ENCODE assay signal across 23 mouse cellular contexts in the genomic region with DNA sequence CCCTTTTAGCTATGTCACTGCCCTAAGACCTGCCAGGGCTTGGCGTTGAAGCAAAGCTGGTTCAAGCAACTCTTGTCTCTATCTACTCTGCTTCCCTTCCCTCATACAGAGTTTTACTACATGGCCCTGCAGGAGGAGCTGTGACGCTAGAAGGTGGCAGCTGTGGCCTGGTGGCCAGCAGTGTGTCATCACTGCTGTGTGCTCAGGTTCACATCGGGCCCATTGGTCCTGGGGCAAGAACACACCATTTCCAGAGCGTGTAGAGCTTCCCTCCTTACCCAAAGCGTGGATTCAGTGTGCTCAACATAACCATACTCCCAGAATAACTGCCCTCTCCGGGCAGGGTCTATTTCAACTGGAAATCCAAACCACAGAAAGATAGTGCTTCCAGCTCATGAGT.
DNase-seq lines count a peak whose midpoint lies in the region; ATAC-seq lines count a peak whose summit lies in the region.
"Had no signal": no experiment of that assay in that cellular context is flagged by ENCODE, and none has a peak within 500 bp of the region (broad histone marks: within the 10 kb centered on the region; RNA-seq: fewer than 3 reads in every experiment).

No protein-coding gene starts in this region.

- H3K4me3 ChIP-seq in embryonic facial prominence, embryonic 13.5 days: no peak overlapping the region
- no peak overlapping the region for H3K4me3 ChIP-seq in embryonic facial prominence, embryonic 10.5 days
- no peak overlapping the region for H3K4me3 ChIP-seq in heart, embryonic 10.5 days
- peak overlapping the region; percentile 74 for H3K4me3 ChIP-seq in megakaryocyte, embryonic 14.5 days (replicated peaks)
- H3K4me3 ChIP-seq: embryonic facial prominence, embryonic 12.5 days; embryonic facial prominence, embryonic 15.5 days; erythroblast, embryonic 14.5 days; forebrain, embryonic 10.5 days; forebrain, embryonic 12.5 days had no signal

- H3K4me1 ChIP-seq in embryonic facial prominence, embryonic 13.5 days: peaks cover 3% of the 10 kb centered on the region; the same call in 1 of the 2 replicates
- H3K4me1 ChIP-seq in embryonic facial prominence, embryonic 10.5 days: no peaks in the 10 kb centered on the region
- no peaks in the 10 kb centered on the region for H3K4me1 ChIP-seq in heart, embryonic 10.5 days
- peaks cover 22% of the 10 kb centered on the region for H3K4me1 ChIP-seq in megakaryocyte, embryonic 14.5 days
- H3K4me1 ChIP-seq: embryonic facial prominence, embryonic 12.5 days; embryonic facial prominence, embryonic 15.5 days; forebrain, embryonic 10.5 days; forebrain, embryonic 12.5 days had no signal

- no peak for ATAC-seq in embryonic facial prominence, embryonic 13.5 days (ENCODE audit: insufficient number of reproducible peaks, insufficient read depth, low FRiP score, low TSS enrichment, low read depth)
- no peak for ATAC-seq in megakaryocyte, adult 5-6 weeks (ENCODE audit: poor library complexity, severe bottlenecking)
- ATAC-seq in megakaryocyte progenitor cell, adult 5-6 weeks (replicated peaks; ENCODE audit: poor library complexity): 0 out of 2 replicates have a peak, but pooled peaks have one; percentile 18
- no peak for ATAC-seq in activated CD4-positive, CD25-positive, alpha-beta regulatory T cell, adult 4 months
- ATAC-seq: forebrain, embryonic 14.5 days; forebrain, embryonic 16.5 days had no signal

- DNase-seq in embryonic facial prominence, embryonic 10.5 days (ENCODE audit: low spot score): no peak
- peak; percentile 70 for DNase-seq in heart, embryonic 10.5 days (ENCODE audit: low spot score)
- DNase-seq in heart, adult 18-20 months: no peak
- DNase-seq: adrenal gland, postnatal 10 days; adrenal gland, postnatal 36 days; cerebellum, adult 11-12 months; cerebellum, adult 2 months; cerebellum, adult 9-10 months; cerebellum, postnatal 10 days; cerebellum, postnatal 25 days; embryo, embryonic 11 days had no signal

- H3K27me3 ChIP-seq in embryonic facial prominence, embryonic 13.5 days: no peaks in the 10 kb centered on the region
- H3K27me3 ChIP-seq in embryonic facial prominence, embryonic 10.5 days (replicated peaks; ENCODE audit: low read depth, poor library complexity, severe bottlenecking): no peaks in the 10 kb centered on the region
- H3K27me3 ChIP-seq in heart, embryonic 10.5 days (ENCODE audit: insufficient read depth, poor library complexity, severe bottlenecking): no peaks in the 10 kb centered on the region
- H3K27me3 ChIP-seq in megakaryocyte, embryonic 14.5 days (replicated peaks): no peaks in the 10 kb centered on the region
- H3K27me3 ChIP-seq: embryonic facial prominence, embryonic 12.5 days; embryonic facial prominence, embryonic 15.5 days; forebrain, embryonic 12.5 days had no signal

- 88% methylated on average over 6 of the region's 6 CpGs for WGBS in embryonic facial prominence, embryonic 13.5 days
- WGBS in embryonic facial prominence, embryonic 10.5 days: 89% methylated on average over 6 of the region's 6 CpGs
- WGBS in heart, embryonic 10.5 days: 88% methylated on average over 6 of the region's 6 CpGs

- H3K9ac ChIP-seq in embryonic facial prominence, embryonic 13.5 days: no peak overlapping the region
- H3K9ac ChIP-seq: embryonic facial prominence, embryonic 12.5 days; embryonic facial prominence, embryonic 15.5 days; forebrain, embryonic 12.5 days had no signal

- H3K36me3 ChIP-seq in embryonic facial prominence, embryonic 13.5 days: peaks cover 85% of the 10 kb centered on the region
- peaks cover 98% of the 10 kb centered on the region for H3K36me3 ChIP-seq in embryonic facial prominence, embryonic 10.5 days (replicated peaks)
- H3K36me3 ChIP-seq in heart, embryonic 10.5 days: peaks cover 70% of the 10 kb centered on the region
- peaks cover 92% of the 10 kb centered on the region for H3K36me3 ChIP-seq in megakaryocyte, embryonic 14.5 days (replicated peaks; ENCODE audit: low read length)

- H3K9me3 ChIP-seq in embryonic facial prominence, embryonic 13.5 days: no peaks in the 10 kb centered on the region
- no peaks in the 10 kb centered on the region for H3K9me3 ChIP-seq in embryonic facial prominence, embryonic 10.5 days
- H3K9me3 ChIP-seq in heart, embryonic 10.5 days: no peaks in the 10 kb centered on the region
- no peaks in the 10 kb centered on the region for H3K9me3 ChIP-seq in megakaryocyte, embryonic 14.5 days
- H3K9me3 ChIP-seq: embryonic facial prominence, embryonic 12.5 days; embryonic facial prominence, embryonic 15.5 days; forebrain, embryonic 10.5 days; forebrain, embryonic 12.5 days had no signal

- H3K27ac ChIP-seq in embryonic facial prominence, embryonic 13.5 days: 0 out of 2 replicates have a peak overlapping the region, but pooled peaks have one; percentile 16
- H3K27ac ChIP-seq in embryonic facial prominence, embryonic 10.5 days (replicated peaks): no peak overlapping the region
- H3K27ac ChIP-seq in heart, embryonic 10.5 days: no peak overlapping the region
- H3K27ac ChIP-seq: embryonic facial prominence, embryonic 12.5 days; embryonic facial prominence, embryonic 15.5 days; forebrain, embryonic 10.5 days; forebrain, embryonic 12.5 days had no signal

- no peak overlapping the region for H3K4me2 ChIP-seq in embryonic facial prominence, embryonic 13.5 days
- H3K4me2 ChIP-seq: embryonic facial prominence, embryonic 12.5 days; embryonic facial prominence, embryonic 15.5 days; forebrain, embryonic 12.5 days had no signal
